Mouse (Mus musculus): ENCODE data around the gene Prkn.

- no peak for TF ChIP-seq CTCF (IDR thresholded peaks at IDR 0.05; ENCODE audit: low read depth, low read length)
- TF ChIP-seq GATA1 (IDR thresholded peaks at IDR 0.05; ENCODE audit: borderline replicate concordance, low read length): no peak
- TF ChIP-seq TAL1 (conservative IDR thresholded peaks at IDR 0.05; ENCODE audit: low read depth, low read length): no peak
- TF ChIP-seq POLR2AphosphoS5 (IDR thresholded peaks at IDR 0.05; ENCODE audit: insufficient replicate concordance, low read depth, low read length): no peak
- TF ChIP-seq GATA2 (IDR thresholded peaks at IDR 0.05; ENCODE audit: borderline replicate concordance, low read depth, low read length): no peak
These were observed 1030.4 kb downstream of the Prkn start for GRCm38 (mm10) chr17:11870546-11870945.

Measured in G1E (cell line).